Mouse (Mus musculus) lung, embryonic 15.5 days (tissue): ENCODE measurements around the gene Tmem170. TPM values are rescaled to one million over a fixed set of nuclear protein-coding genes. Genes with fewer than 3 reads are reported as not detected.
A peak's percentile ranks its signal among the peaks of the same experiment; 100 is the strongest.

Source experiments
- ATAC-seq: fragments of 200-750 bp; cut with Nextera tagmentation; 2 replicates; pipeline ENCODE4 v1.8.0; 2017; ENCODE audit warnings: moderate number of reproducible peaks, borderline replicate concordance; ENCODE audit not compliant: low FRiP score, low TSS enrichment; ENCODE audit errors: extremely low read depth
- H3K27ac ChIP-seq: fragments of 300-500 bp; sonication (generic); 2 replicates; pipeline ENCODE4 v1.5.1; 2015; ENCODE audit warnings: moderate library complexity, mild to moderate bottlenecking, inconsistent platforms
- H3K27me3 ChIP-seq: fragments of 300-500 bp; sonication (generic); 2 replicates; pipeline ENCODE4 v1.6.1; 2015; ENCODE audit warnings: inconsistent platforms
- H3K36me3 ChIP-seq: fragments of 300-500 bp; sonication (generic); 2 replicates; pipeline ENCODE4 v1.6.1; 2015; ENCODE audit warnings: inconsistent platforms
- H3K4me1 ChIP-seq: fragments of 300-500 bp; sonication (generic); 2 replicates; pipeline ENCODE4 v1.6.1; 2015; ENCODE audit warnings: inconsistent platforms
- H3K4me2 ChIP-seq: fragments of 300-500 bp; sonication (generic); 2 replicates; pipeline ENCODE4 v1.6.1; 2015; ENCODE audit warnings: inconsistent platforms, mild to moderate bottlenecking, moderate library complexity
- H3K4me3 ChIP-seq: fragments of 300-500 bp; sonication (generic); 2 replicates; pipeline ENCODE4 v1.5.1; 2015; ENCODE audit warnings: mild to moderate bottlenecking, inconsistent platforms
- H3K9ac ChIP-seq: fragments of 300-500 bp; sonication (generic); 2 replicates; pipeline ENCODE4 v1.6.1; 2015; ENCODE audit warnings: inconsistent platforms
- H3K9me3 ChIP-seq: fragments of 300-500 bp; sonication (generic); 2 replicates; pipeline ENCODE4 v1.6.1; 2016; ENCODE audit warnings: inconsistent platforms
- WGBS: fragments of 180-500 bp; shearing (Covaris S2); methylation state at CpG from one replicate; pipeline ENCODE4 v1.1.7; 2015; 5-methylcytosine and 5-hydroxymethylcytosine counted together
- polyA plus RNA-seq: library from polyadenylated mRNA; unstranded; fragments of >200 nt; fragmentation: Nextera tagmentation; extraction: Ambion mirVana; gene quantifications from 2 replicates; pipeline ENCODE4 v1.2.1, GENCODE M21; 2015

Tmem170 gene
- polyA plus RNA-seq, 1 experiment from 2014 or later, result 10.2 TPM

DNA sequence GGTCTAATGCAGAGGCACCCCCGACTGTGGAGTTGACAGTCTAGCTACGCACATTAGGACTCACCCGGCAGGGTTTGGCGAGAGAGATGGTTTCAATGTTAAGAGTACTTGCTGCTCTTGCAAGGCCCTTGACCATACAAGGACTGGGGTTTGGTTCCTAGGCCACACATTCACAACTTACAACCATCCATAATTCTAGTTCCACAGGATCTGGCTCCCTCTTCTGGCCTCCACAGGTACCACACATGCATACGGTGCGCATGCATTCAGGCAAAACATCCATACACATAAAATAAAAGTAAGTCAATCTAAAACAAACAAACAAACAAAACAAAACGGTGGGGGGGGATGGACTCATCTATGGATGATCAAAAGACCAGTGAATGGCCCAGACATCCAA is 18.4 kb upstream of the Tmem170 start:
- no peaks in the 10 kb centered on the region for H3K36me3 ChIP-seq
- H3K27ac ChIP-seq, result no peak overlapping the region
- H3K4me3 ChIP-seq, result no peak overlapping the region
- no peak for ATAC-seq
- 86% methylated on average over 7 of the region's 7 CpGs for WGBS
- no peak overlapping the region for H3K9ac ChIP-seq
- peaks cover 14% of the 10 kb centered on the region for H3K27me3 ChIP-seq
- no peaks in the 10 kb centered on the region for H3K9me3 ChIP-seq
- H3K4me2 ChIP-seq, result no peak overlapping the region
- H3K4me1 ChIP-seq, result peaks cover 21% of the 10 kb centered on the region

DNA sequence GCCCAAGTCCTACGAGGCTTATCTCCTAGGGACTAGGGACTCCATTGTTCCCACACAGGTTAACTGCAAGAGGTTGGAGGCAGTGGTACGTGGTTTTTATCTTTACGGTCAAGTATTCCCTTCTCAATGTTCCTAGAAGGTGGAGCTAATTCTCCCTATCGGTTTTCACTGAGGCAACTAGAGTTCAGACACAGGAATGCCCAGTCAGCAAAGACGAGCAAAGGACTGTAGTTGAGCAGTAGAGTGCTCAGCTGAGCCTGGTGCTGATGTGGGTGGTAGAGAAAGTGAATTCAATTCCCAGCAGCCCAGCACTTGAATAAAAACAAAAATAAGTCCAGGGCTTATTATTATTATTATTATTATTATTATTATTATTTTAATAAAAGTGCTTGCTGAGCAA is 16.1 kb upstream of the Tmem170 start:
- H3K9me3 ChIP-seq, result no peaks in the 10 kb centered on the region
- 34% methylated on average over 5 of the region's 5 CpGs for WGBS
- H3K27me3 ChIP-seq, result peaks cover 24% of the 10 kb centered on the region
- no peak overlapping the region for H3K4me2 ChIP-seq
- H3K27ac ChIP-seq, result 0 out of 2 replicates have a peak overlapping the region, but pooled peaks have one; percentile 18
- no peak for ATAC-seq
- no peaks in the 10 kb centered on the region for H3K36me3 ChIP-seq
- H3K9ac ChIP-seq, result no peak overlapping the region
- H3K4me3 ChIP-seq, result no peak overlapping the region
- peaks cover 38% of the 10 kb centered on the region for H3K4me1 ChIP-seq

DNA sequence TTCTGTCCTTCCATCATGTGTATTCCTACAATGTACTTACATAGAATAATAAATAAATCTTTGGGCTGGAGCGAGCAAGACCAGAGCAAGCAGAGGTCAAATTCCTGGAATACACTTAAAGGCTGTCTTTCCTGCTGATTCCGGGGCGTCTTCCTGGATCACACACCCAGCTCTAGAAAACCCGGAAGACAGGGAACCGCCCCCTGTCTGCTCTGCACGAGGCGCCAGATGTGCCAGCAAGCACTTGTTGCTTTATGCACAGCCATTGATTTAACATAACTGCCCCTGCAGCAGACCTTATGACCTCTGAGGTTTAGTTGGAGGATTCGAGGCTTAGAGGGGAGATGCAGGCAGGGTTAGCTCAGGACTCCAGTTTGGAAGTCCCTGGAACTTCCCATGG is 15.4 kb upstream of the Tmem170 start:
- Histone ChIP-seq H3K9me3 (no peaks in the 10 kb centered on the region), H3K27ac (peak overlapping the region; percentile 18; the same call in 1 of the 2 replicates), H3K36me3 (no peaks in the 10 kb centered on the region), H3K4me2 (no peak overlapping the region; the same call in 1 of the 2 replicates), H3K4me3 (no peak overlapping the region), H3K4me1 (peaks cover 38% of the 10 kb centered on the region), H3K9ac (no peak overlapping the region), H3K27me3 (peaks cover 24% of the 10 kb centered on the region)
- no peak for ATAC-seq
- 8% methylated on average over 8 of the region's 8 CpGs for WGBS

DNA sequence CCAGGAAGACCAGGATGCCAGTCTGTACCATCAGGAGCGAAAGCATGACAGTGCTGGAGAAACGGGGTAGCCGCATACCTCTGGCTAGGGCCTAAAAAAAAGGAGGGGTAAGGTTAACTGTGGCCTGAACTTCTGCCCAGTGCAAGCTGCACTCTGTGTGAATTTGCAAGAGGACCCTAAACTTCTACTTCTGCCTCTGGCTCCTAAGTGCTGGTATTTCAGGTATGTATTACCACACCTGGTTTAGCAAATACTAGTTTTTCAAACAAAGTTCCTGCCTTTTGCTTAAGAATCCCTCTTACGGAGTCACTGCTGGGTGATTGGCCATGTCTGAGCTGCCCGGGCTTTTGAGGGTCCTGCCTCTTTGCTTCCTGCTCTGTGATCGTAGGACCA is 14.4 kb upstream of the Tmem170 start:
- Histone ChIP-seq H3K4me3 (peak overlapping the region; percentile 22; the same call in 1 of the 2 replicates), H3K9me3 (no peaks in the 10 kb centered on the region), H3K9ac (no peak overlapping the region), H3K4me1 (peaks cover 38% of the 10 kb centered on the region), H3K36me3 (no peaks in the 10 kb centered on the region), H3K27me3 (peaks cover 24% of the 10 kb centered on the region), H3K27ac (peak overlapping the region; percentile 81), H3K4me2 (peak overlapping the region; percentile 54)
- 49% methylated on average over 6 of the region's 6 CpGs for WGBS
- ATAC-seq, result peak; percentile 44

DNA sequence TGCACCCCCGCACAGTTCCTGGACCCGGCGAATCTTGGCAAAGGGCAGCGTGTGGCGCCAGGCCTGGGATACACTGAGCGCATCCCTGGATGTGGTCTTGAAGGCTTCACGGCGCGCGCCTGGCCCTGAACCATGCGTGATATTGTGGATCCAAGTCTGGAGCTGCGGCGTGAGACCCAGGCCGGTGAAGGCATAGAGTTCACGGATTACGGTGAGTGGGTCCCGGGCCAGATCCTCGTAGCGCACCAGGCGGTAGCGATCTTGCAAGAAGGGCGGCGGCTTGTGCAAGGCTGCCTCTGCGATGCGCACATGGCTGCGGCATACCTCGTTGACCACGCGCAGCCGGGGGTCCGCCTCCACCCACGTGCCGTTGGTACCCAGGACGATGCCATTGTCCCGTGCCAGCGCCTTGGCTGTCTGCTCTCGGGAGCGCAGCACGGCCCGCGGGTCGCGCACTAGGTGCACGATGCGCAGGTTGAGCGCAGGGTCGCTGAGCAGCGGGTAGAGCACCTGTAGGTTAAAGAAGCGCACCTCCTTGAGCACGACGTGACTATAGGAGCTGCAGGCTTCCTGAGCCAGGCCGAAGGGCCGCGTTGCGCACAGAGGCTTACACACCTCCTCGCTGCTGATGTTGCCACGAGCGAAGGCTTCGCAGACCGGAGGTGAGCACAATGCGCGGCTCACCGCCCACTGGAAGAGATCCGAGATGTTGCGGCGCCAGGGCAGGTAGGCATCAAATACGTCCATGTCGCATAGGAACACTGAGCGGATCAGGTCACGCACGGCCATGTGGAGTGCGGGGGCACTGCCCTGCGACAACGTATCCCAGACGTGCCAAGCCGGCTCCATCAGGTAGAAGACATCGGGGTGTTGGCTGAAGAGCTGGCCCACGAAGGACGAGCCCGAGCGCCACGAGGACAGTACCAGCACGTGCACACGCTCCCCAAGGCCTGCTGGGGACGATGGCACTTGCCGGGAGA is 13.7 kb upstream of the Tmem170 start:
- Histone ChIP-seq H3K4me1 (peaks cover 38% of the 10 kb centered on the region), H3K4me2 (peak overlapping the region; percentile 54), H3K4me3 (peak overlapping the region; percentile 22), H3K9me3 (no peaks in the 10 kb centered on the region), H3K27me3 (peaks cover 24% of the 10 kb centered on the region), H3K27ac (peak overlapping the region; percentile 81), H3K9ac (no peak overlapping the region), H3K36me3 (no peaks in the 10 kb centered on the region)
- 11% methylated on average over 86 of the region's 86 CpGs for WGBS
- ATAC-seq, result peak; percentile 25; the same call in 1 of the 2 replicates

DNA sequence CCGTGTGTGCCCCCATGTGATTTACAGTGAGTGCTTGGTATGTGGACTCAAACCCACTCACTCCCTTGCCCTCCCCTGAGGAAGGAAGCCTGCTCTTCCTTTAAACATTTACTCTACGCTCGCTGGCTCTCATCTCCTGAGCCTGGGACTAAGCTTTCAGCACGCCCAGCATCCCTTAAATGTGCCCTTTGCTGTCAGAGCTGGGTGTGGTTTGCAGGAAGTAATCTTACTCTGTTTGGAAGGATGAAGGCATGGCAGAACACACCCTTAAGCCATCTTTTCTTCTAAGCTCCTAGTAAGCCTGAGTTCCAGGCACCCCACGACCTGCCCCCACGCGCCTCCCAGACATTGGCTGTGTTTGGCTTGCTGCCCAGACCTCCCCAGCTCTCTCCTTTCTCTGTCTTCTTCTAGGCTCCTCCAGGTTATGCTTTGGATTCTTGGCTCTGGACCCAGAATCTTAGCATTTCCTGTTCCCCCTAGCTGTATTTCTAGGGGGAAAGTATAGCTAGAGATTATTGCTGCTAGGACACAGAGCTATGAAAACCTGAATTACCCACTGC is 11.6 kb upstream of the Tmem170 start:
- ATAC-seq, result peak; percentile 34; the same call in 1 of the 2 replicates
- Histone ChIP-seq H3K4me2 (no peak overlapping the region; the same call in 1 of the 2 replicates), H3K4me1 (peaks cover 40% of the 10 kb centered on the region), H3K27ac (peak overlapping the region; percentile 61; the same call in 1 of the 2 replicates), H3K9me3 (no peaks in the 10 kb centered on the region), H3K27me3 (peaks cover 24% of the 10 kb centered on the region), H3K9ac (no peak overlapping the region), H3K4me3 (no peak overlapping the region), H3K36me3 (no peaks in the 10 kb centered on the region)
- 8% methylated on average over 7 of the region's 7 CpGs for WGBS

DNA sequence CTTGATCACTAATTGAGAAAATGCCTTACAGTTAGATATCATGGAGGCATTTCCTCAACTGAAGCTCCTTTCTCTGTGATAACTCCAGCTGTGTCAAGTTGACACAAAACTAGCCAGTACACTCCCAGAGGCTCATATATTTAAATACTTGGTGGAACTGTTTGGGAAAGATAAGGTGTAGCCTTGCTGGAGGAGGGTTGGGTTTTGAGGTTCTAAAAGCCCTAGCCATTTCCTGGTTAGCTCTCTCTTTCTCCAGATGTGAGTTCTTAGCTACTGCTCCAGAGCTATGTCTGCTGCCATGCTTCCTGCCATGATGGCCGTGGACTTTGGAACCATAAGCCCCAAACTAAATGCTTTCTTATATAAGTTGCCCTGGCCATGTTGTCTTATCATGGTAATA is 10.9 kb upstream of the Tmem170 start:
- Histone ChIP-seq H3K27me3 (peaks cover 24% of the 10 kb centered on the region), H3K4me2 (no peak overlapping the region), H3K9me3 (no peaks in the 10 kb centered on the region), H3K9ac (no peak overlapping the region), H3K36me3 (no peaks in the 10 kb centered on the region), H3K4me1 (peaks cover 40% of the 10 kb centered on the region), H3K4me3 (no peak overlapping the region), H3K27ac (no peak overlapping the region)
- WGBS, result 79% methylated on average over 1 of the region's 1 CpGs
- no peak for ATAC-seq

DNA sequence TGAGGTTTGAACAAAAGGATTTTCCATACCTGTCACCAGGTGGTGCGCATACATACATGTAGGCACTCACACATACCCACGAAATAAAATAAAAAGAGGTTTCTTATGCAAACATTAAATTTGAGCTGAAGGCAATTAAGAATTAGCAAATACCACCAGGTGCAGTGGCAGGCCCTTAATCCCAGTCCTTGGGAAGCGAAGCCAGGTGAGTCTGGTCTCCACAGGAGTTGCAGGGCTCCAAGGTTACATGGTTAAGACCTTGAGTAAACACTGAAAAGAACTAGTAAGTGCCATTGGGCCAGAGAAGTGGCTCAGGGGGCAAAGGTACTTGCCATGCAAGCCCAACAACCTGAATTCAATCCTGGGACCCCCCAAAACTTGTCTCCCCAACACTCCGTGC is 7.1 kb upstream of the Tmem170 start:
- no peaks in the 10 kb centered on the region for H3K9me3 ChIP-seq
- ATAC-seq, result peak; percentile 52; the same call in 1 of the 2 replicates
- H3K27ac ChIP-seq, result peak overlapping the region; percentile 55; the same call in 1 of the 2 replicates
- H3K36me3 ChIP-seq, result no peaks in the 10 kb centered on the region
- no peak overlapping the region for H3K9ac ChIP-seq
- H3K27me3 ChIP-seq, result no peaks in the 10 kb centered on the region
- H3K4me3 ChIP-seq, result no peak overlapping the region
- peaks cover 14% of the 10 kb centered on the region for H3K4me1 ChIP-seq
- no peak overlapping the region for H3K4me2 ChIP-seq
- 62% methylated on average over 4 of the region's 4 CpGs for WGBS

DNA sequence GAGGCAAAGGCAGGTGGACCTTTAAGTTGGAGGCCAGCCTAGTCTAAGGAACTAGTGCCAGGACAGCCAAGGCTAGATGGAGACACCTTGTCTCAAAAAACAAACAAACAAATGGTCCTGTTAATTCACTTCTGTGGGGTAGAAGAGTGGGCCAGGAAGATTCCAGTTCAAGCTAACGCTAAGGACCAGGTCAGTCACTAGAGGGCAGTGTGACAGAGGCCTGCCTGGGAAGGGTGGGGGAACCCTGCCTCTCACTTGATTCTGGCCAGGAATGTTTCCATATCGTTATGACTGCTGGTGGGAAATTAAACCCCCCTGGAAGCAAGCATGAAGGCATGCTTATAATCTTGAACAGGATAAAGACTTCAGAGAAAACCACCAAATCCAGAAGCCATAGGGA is 5.0 kb upstream of the Tmem170 start:
- no peak for ATAC-seq
- Histone ChIP-seq H3K4me2 (no peak overlapping the region), H3K27ac (no peak overlapping the region), H3K36me3 (no peaks in the 10 kb centered on the region), H3K4me1 (peaks cover 4% of the 10 kb centered on the region; the same call in 1 of the 2 replicates), H3K27me3 (no peaks in the 10 kb centered on the region), H3K4me3 (no peak overlapping the region), H3K9me3 (no peaks in the 10 kb centered on the region), H3K9ac (no peak overlapping the region)
- WGBS, result 0% methylated on average over 2 of the region's 2 CpGs

DNA sequence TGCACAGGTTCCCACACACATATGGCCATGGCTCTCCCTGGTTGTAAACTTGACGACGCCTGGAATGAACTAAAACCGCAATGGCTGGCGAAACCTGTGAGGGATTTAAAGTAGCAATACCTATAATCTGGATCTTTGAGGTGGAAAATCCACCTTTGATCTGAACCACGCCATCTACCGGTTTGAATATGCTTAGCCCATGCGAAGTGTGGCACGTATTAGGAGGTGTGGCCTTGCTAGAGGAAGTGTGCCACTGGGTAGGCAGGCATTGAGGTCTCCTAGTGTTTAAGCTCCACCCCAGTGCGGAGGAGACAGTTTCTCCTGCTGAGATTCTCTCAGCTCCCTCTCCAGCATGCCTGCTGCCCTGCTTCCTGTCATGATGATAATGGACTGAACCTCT is 1.2 kb upstream of the Tmem170 start:
- Histone ChIP-seq H3K9me3 (no peaks in the 10 kb centered on the region), H3K27me3 (no peaks in the 10 kb centered on the region), H3K4me2 (no peak overlapping the region), H3K27ac (no peak overlapping the region), H3K9ac (no peak overlapping the region), H3K4me1 (peaks cover 10% of the 10 kb centered on the region; the same call in 1 of the 2 replicates), H3K4me3 (no peak overlapping the region), H3K36me3 (no peaks in the 10 kb centered on the region)
- no peak for ATAC-seq
- WGBS, result 63% methylated on average over 9 of the region's 9 CpGs

DNA sequence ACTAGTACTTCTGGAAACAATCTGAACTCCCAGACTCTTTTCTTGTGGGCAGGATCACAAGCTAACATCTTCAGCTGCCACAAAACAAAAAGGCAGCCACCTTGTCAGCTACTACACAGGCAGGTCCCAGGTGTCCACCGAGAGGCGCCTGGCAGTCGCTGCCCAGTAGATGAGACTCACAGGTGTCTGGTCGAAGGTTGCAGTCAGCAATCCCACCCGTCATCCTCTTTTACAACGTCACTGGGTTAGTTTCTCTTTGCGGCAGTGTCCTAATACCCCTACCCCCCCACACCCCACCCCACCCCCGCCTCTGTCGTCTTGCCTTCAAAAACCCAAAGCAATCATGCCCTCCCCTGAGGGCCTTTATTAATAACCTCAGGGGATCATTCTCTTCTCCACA is 792 bp downstream of the Tmem170 start:
- no peaks in the 10 kb centered on the region for H3K9me3 ChIP-seq
- 16% methylated on average over 9 of the region's 9 CpGs for WGBS
- no peaks in the 10 kb centered on the region for H3K36me3 ChIP-seq
- peak overlapping the region; percentile 72 for H3K4me2 ChIP-seq
- H3K27ac ChIP-seq, result no peak overlapping the region
- ATAC-seq, result peak; percentile 11; the same call in 1 of the 2 replicates
- peak overlapping the region; percentile 70 for H3K4me3 ChIP-seq
- no peaks in the 10 kb centered on the region for H3K27me3 ChIP-seq
- H3K9ac ChIP-seq, result peak overlapping the region; percentile 59
- H3K4me1 ChIP-seq, result peaks cover 10% of the 10 kb centered on the region; the same call in 1 of the 2 replicates

DNA sequence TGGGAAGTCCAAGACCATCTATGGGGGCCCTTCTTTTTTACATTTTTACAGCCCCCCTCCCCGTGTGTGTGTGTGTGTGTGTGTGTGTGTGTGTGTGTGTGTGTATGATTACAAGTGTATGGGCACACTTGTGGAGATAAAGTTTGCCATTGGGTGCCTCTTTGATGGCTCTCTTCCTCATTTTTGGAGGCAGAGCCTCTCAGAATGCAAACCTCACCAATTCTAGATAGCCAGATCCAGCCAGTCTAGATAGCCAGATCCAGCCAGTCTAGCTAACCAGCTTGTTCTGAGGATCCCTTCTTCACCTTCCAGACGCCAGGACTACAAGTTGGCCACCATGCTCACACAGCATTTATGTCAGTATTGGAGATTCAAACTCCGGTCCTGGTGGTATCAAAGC is 5.3 kb downstream of the Tmem170 start:
- peaks cover 12% of the 10 kb centered on the region; the same call in 1 of the 2 replicates for H3K4me1 ChIP-seq
- H3K27me3 ChIP-seq, result no peaks in the 10 kb centered on the region
- no peak overlapping the region for H3K27ac ChIP-seq
- H3K9me3 ChIP-seq, result no peaks in the 10 kb centered on the region
- no peak overlapping the region for H3K9ac ChIP-seq
- WGBS, result 79% methylated on average over 3 of the region's 3 CpGs
- no peak overlapping the region for H3K4me2 ChIP-seq
- ATAC-seq, result no peak
- no peaks in the 10 kb centered on the region for H3K36me3 ChIP-seq
- no peak overlapping the region for H3K4me3 ChIP-seq
